Mouse (Mus musculus) spleen, adult 18-20 months (tissue): ENCODE measurements around the gene Esyt2.
A peak's percentile ranks its signal among the peaks of the same experiment; 100 is the strongest.

Experiments used
- DNase-seq, 2 experiments: peaks; one replicate each; pipeline ENCODE4 v3.0.0; 2022; ENCODE audit warnings: mixed read lengths in 2 of 2

Esyt2 gene

DNA sequence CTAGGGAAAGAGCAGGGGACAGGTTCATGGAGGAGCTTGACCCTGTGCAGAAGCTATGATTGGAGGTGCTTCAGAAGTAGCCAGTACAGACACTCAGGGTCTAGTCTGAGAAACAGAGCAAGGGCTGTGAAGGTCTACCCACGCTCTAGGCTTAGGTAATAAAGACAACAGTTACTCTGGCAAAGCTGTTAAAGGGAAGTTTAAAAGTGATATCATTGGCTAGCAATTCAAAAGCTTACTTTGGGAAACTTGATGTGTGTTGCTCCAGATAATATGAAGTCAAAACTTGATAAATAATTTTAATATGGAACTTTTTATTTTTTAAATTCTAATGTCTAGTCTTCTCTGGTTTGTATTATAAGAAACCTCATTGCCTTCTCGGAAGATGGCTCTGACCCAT is 86.3 kb downstream of the Esyt2 start:
- DNase-seq, result no peak

DNA sequence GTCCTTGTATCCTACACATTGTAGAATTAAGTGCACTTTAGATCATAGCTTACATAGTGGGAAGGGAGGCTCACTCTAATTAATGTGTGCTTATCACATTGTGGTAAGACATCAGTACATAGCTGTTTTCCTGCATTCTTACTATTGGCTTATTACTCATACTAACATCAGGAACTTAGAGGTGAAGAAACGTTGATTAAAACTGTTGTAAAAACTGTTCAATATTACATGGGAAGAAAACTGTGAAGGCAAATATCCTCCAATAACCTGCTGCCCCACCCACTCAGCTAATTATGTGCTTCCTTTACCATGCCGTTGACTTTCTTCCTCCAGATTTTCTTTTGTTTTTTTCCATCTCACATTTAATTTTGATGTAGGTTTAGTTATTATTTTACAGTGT is 87.9 kb downstream of the Esyt2 start:
- DNase-seq, result no peak

DNA sequence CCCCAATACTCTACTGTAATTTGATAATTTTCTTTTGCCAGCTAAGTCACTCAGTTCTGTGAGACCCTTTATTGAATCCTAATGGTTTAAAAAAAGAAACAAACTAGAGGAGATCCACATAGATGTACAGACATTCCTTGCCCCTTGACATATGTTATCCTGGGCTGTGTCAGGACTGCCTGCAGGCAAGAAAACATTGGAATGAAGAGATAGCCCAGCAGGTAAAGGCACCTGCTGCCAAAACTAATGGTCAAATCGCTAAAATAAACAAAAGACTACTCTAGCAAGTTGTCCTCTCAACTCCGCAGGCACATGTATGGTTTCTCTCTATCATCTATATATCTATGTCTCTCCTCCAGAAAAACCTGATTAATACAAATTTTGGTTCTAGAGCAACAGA is 102.1 kb downstream of the Esyt2 start:
- DNase-seq, result no peak

DNA sequence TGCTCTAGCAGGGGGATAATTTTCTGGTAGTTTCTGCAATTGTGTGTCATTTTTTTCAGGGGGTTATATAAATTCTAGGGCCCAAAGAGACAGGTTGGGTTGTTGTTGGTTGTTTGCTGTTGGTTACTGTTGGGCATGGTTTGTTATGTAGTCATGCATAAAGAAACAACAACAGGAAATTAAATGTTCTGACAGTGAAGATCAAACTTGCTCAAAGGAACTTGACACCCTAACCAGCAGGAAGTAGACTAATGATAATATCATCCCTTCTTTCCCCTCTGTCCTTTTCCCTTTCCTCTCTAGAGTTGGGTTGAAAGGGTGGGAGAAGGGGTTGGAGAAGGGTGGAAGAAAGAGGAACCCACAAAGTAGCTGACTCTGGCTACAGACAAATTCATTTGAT is 103.0 kb downstream of the Esyt2 start:
- DNase-seq, result no peak

DNA sequence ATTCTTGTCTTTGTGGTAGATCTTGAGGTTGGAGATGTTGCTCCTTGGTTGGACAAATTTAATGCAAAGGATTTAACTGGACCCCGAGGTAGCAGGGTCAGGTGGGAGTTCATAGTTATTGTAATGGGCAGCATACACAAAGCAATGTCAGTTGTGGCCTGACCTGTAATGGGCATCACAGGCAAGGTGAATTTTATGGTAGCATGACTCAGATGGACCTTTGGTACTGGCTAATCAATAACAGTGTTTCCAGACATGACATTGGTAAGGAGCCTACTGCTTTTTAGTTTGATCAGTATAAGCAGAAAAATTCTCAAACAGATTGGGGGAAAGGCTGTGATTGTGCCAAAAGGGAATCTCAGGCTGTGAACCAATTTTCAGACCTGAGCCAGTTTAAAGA is 105.8 kb downstream of the Esyt2 start:
- no peak for DNase-seq

DNA sequence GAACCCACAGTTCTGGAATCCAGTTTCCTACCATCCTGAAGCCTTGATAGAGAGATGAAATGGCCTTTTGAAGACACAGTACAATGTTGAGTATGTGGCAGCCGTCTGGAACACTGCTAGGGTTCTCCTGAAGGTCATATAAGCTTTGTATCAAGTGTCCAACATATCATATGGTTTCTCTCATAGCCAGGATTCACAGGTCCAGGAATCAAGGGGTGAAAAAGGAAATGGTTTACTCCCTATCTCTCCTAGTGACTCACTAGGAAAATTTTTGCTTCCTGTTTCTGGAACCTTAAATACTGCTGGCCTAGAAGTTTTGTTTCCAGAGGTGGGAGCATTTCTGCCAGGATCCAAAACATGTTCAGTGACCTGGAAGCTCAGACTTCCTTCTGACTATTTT is 108.9 kb downstream of the Esyt2 start:
- no peak for DNase-seq

DNA sequence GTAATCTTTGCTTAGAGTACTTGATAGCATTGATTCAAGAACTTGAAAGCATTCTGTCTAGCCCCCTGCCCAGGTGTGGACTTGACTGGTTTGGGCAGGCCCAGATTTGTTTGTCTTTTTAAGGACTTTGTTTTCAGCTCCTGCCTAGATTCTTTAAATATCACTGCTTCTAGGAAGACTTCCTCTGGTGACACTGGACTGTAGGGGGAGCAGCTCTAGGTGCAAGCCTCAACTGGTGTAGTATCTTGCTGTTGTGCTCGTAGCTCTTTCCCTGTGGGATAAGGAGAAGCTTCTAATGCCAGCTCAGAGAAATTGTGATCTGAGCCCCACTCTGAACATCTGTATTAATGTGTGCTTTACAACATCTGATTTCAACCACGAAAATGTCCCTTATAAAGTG is 113.3 kb downstream of the Esyt2 start:
- no peak for DNase-seq

DNA sequence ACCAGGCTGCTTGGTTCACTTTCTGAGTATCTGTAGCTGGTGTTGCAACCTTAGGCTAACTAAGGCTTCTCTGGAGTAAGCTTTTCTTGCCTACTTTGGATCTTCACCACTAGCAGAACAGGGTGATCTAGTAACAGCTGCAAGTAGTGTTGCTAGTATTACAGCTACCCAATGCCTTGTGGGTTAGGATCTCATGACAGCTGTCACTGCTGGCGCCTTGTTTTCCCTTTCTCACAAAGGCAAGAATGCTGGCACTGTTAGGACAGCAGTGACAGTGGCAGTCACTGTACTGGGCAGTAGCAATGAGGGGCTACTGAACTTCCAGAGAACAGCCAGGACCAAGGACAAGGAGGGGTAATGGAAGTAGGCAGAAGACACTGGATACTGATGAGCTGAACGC is 114.3 kb downstream of the Esyt2 start:
- no peak for DNase-seq

DNA sequence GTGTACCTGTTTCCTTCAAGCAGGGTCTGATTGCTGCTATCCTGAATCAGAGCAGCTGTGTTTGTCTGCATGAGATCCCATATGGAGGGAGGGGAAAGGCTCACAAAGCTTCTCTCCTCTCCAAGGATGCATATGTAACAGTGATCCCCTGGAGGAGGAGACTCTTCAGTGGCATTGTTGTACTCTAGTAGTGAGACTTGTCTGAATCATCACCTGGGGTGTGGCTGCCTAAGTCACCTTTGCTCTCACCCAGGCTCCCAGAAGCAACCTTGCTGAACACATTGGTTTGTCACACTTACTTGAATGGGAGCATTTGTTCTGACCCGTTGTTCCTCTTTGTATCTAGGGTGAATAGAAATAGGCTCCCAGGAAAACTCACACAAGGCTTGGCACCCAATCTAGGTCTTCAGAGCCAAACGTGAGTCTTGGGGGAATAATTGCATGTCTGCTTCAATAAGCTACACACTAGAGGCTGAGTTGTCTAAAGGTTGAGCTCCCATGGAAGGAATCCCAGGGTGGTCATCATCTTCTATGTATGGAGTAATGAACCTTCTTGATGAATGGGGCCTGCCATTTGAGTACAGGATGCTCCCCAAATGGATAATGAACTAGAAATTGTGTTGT is 115.2 kb downstream of the Esyt2 start:
- DNase-seq, result no peak

DNA sequence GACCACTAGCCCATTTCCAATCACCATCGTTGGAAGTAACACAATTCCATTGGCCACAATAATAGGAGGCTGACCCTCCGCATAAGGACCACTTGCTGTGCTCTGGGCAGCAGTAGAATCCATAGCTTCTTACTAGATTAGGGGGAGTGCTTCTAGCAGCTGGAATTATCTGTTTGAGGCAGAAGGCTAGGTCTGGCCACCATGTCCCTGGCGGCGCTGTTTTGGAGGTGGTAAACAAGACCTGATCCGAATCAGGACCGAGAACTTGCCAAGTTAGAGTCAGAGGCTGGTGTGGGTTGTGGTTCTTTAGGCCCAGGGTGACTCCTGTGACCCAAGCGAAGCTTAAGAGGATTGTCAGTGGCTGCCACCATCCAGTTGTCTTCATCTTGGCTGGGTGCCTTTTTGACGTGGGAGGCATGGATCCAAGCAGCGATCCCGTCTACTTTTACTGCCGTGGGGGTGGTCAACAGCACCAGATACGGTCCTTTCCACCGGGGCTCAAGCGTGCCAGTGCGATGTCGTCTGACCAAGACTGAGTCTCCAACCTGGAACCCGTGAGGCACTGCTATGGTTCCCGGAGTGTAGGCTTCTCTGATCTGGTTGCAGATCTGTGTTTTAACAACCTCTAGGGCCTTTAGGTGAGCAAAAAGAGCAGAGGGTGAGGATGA is 123.2 kb downstream of the Esyt2 start:
- DNase-seq, result peak in 1 of 2 experiments; percentile 7

DNA sequence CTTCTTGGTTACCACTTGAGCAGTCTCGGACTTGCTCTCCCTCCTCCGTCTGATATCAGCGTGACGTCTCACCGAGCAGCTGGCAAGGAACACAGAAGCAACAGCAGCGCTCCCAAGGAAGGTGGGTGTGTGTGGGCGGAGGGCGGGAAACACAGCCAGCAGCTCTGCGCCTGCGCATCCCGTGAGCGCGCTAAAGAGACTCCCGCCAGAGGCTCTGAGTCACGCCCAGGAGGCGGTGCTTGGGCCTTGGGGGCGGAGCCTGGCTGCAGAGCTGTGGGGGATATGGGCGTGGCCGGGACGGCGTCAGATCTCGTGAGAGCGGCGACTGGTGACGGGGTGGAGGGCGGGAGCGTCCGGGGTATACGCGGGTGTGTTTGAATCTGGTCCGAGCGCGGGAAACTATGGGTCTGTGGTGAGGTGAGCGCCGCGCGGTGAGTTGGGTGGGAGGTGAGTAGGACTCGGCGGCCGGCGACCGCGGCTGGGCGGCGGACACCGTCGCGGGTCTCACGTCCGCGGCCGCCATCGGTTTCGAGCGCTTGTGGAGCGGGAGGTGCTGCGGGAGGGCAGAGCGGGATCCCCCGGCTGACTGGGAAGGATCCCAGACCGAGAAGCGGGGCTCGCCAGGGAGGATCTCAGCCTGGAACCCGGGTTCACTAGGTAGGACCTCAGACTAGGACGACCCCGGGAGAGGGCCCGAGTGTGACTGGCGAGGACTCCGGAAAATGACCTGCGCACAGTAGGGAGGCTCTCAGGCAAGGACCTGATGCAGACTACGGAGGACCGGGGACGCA is 124.2 kb downstream of the Esyt2 start, which contains the start of gene Ncapg2:
Gene Ncapg2, plus strand, starts transcription at position 358 of the 791 bp plus-strand sequence.
- peak; percentile 98 to 100 for DNase-seq

DNA sequence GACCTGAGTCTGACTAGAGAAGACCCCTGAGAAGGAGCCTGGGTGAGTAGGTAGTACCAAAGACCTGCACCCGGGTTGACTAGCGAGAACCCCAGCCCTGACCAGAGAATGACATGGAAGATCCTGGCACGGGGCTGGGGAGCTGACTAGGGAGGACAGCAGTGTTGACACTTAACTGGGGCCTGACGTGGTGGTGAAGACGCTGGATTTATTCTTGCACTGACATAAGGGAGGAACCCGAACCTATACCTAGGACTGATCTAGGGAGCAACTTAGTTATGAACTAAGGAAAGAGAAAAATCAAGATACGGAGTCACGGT is 124.8 kb downstream of the Esyt2 start:
- no peak for DNase-seq

DNA sequence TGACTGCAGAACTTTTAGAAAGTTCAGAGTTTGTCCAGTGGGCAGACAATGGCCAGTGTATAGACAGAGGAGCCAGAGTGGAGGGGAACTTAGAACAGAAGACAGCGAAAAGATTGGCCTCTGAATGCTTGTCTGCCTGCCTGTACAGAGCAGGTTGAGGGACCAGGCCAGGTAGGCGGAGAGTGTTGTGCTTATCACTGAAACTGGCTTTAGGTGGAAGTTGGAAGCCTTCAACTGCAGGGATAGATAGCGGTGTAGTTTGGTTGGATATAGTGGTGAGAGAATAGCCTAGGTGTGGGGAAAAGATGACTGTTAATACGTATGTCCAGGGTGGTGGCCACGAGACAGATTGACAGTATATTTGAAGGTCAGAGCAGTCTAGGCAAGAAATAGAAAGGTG is 126.9 kb downstream of the Esyt2 start:
- DNase-seq, result no peak

DNA sequence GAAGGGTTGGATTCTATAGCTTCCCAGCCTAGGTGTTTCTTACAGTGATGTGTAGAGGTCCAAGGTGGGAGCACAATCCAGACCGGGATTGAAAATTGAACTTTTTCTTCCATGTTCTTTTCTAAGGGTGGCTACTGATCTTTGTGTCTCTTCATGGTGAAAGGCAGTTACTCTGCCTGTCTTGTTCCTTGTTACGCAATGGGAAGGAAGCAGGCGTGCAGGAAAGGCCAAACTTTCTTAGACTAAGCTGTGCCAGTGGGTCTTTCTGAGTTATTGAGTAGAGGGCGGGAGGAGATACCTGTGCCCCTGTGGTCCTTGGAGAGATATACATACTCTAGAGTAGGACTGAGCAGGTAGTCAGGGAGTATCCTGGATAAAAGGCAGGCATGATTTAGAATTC is 133.9 kb downstream of the Esyt2 start:
- DNase-seq, result no peak

DNA sequence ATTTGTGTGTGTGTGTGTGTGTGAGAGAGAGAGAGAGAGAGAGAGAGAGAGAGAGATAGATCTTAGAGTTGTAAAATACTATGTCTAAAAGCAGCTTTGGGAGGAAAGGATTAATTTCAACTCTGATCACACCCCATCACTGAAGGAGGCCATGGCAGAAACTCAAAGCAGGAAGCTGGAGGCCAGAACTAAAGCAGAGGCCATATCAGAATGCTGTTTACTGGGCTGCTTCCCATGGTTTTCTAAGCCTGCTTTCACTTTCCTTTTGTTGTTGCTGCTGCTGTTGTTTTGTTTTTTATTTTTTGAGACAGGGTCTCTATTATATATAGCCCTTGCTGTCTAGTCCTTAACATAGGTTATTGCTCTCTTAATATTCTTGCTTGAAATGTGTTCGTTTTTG is 135.5 kb downstream of the Esyt2 start:
- no peak for DNase-seq

DNA sequence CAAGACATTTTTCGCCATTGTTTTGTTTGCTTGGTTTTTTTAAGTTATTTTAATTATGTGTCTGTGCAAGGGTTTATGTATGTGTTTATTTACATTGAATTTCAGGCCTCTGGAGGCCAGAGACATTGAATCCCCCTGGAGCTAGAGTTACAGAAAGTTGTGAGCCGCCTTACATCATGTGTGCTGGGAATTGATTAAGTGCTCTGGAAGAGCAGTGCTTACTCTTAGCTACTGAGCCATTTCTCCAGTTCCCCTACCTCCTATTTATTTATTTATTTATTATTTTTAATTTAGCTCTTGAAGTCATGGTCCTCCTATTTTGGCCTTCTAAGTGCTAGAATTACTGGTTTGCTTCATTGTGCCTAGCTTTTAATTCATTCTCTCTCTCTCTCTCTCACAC is 140.7 kb downstream of the Esyt2 start:
- DNase-seq, result no peak

DNA sequence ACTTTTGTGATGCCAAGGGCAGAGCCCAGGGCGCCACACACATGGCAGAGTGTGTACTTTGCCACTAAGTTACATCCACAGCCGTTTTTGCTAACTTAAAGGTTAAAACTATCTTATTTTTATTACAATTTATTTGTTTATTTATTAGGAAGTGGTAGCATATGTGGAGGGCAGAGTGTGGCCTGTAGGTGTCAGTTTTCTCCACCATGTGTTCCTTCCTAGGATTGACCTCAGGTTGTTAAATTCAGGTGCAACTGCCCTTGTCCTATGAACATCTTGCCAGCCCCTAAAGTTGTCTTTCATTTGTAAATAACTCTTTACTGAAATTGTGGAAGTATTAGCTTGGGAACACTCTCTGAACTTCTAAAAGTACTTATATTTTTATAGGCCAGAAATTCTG is 144.4 kb downstream of the Esyt2 start:
- no peak for DNase-seq

DNA sequence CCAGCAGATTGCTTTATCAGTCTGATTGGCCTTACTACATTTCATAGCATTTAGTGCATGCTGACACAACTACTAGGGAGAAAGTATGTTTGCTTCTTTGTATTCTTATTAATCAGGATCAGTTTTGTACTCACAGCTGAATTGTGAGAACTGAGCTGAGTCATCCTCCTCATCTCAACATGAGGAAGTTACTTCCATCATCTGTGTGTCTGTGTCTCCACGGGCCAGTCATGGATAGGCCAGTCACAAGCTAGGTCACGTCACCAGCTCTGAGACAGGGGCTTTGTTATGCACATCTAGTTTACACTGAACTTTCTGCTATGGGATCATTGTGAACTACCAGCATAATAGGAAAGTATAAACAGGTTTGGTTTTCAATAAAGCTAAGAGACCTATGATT is 152.7 kb downstream of the Esyt2 start:
- DNase-seq, result no peak

DNA sequence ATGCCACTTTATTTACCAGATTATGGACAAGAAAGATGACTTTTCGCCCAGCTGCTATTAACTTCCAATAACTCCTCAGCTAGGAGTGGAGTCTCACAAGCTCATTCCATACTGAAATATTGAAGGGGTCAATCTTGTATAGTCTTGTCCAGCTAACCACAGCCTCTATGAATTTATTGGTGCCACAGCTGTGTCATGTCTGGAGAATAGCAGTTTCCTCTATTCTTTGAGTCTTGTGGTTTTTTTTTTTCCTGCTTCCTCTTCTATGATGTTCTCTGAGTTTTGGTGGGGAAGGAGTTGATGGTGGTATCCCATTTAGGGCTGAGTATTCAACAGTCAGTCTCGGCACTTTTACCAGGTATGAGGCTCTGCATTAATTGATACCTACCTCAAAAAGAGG is 154.2 kb downstream of the Esyt2 start:
- DNase-seq, result no peak

DNA sequence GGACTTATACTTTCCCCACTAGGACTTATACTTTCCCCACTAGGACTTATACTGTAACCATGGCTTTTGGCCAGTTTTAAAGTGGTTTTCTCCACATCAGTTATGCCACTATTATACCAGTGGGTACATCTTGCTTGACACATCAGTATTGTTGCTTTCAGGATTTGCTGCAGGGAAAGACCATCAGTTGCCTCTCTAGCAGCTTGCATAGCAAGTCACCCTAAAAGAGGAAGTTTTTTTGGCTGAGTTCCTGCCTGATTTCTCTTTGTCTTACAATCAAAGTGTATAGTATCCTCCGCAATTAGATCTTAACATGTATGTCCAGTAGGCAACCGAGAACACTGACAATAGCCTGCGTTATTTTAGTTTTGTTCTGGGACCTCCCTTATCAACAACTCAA is 155.1 kb downstream of the Esyt2 start:
- no peak for DNase-seq

DNA sequence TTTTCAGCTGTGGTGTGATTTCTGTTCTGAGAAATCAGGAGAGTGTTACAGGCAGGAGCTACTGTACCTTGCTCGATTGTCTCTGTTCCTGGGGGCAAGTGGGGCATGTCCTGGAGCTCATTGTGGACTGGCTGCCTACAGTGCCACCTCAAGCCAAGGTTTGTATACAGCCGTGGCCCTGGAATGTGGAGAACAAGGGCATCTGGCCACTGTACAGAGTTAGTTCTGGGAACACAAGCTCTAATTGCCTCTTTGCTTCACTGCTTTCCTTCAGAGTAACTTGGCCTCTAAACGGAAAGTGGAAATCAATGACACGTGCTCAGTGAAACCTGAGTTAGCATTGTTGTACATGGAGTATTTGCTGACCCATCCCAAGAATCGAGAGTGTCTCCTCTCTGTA is 157.6 kb downstream of the Esyt2 start:
- no peak for DNase-seq
